Mouse (Mus musculus) testis, adult 2 months (tissue): ENCODE results near the gene Wdtc1. TPM values are rescaled to one million over a fixed set of nuclear protein-coding genes. Genes with fewer than 3 reads are reported as not detected.

Experiments used
- H3K27ac ChIP-seq: fragments of 200-500 bp; 2 replicates; pipeline ENCODE4 v1.5.1; 2012; ENCODE audit warnings: low read depth, low read length; ENCODE audit not compliant: control insufficient read depth, insufficient read depth
- H3K27me3 ChIP-seq: fragments of 200-500 bp; 2 replicates; pipeline ENCODE4 v1.6.1; 2012; ENCODE audit warnings: mild to moderate bottlenecking, low read length, moderate library complexity; ENCODE audit not compliant: control insufficient read depth, insufficient read depth
- H3K36me3 ChIP-seq: fragments of 200-500 bp; 2 replicates; pipeline ENCODE4 v1.6.1; 2012; ENCODE audit warnings: mild to moderate bottlenecking, low read length; ENCODE audit not compliant: control insufficient read depth, insufficient read depth
- H3K4me1 ChIP-seq: fragments of 200-500 bp; 2 replicates; pipeline ENCODE4 v1.6.1; 2012; ENCODE audit warnings: low read length; ENCODE audit not compliant: control insufficient read depth, insufficient read depth
- H3K4me3 ChIP-seq: fragments of 200-500 bp; 2 replicates; pipeline ENCODE4 v1.5.1; 2012; ENCODE audit warnings: low read depth, mild to moderate bottlenecking, low read length, moderate library complexity, mixed read lengths; ENCODE audit not compliant: control insufficient read depth
- CTCF ChIP-seq: fragments of 200-500 bp; IDR thresholded peaks from 2 replicates; pipeline ENCODE4 v1.5.1; 2012; ENCODE audit warnings: low read depth, mild to moderate bottlenecking, inconsistent platforms, low read length, moderate library complexity; ENCODE audit not compliant: control insufficient read depth, insufficient read depth, insufficient replicate concordance
- POLR2A ChIP-seq: fragments of 200-500 bp; IDR thresholded peaks from 2 replicates; pipeline ENCODE4 v1.6.1; 2012; ENCODE audit warnings: low read depth, mild to moderate bottlenecking, inconsistent platforms, low read length, moderate library complexity; ENCODE audit not compliant: control insufficient read depth
- polyA plus RNA-seq: library from polyadenylated mRNA; depleted of rRNA; stranded (reverse); fragments of >200 nt; gene quantifications from 2 replicates; pipeline ENCODE4 v1.2.3, GENCODE M21; 2012

Wdtc1 gene
- polyA plus RNA-seq, 1 experiment: 323 TPM

- Histone ChIP-seq H3K4me1 (no peaks in the 10 kb centered on the region), H3K36me3 (peaks cover 3% of the 10 kb centered on the region; the same call in 1 of the 2 replicates), H3K4me3 (no peak overlapping the region), H3K27ac (no peak overlapping the region), H3K27me3 (no peaks in the 10 kb centered on the region)
- TF ChIP-seq POLR2A: no peak
- no peak for TF ChIP-seq CTCF
Observed at GRCm38 (mm10) chr4:133262375-133262765, 90.9 kb downstream of the Wdtc1 start.

GRCm38 (mm10) chr4:133261641-133262374 lies 91.5 kb downstream of the Wdtc1 start:
- H3K36me3 ChIP-seq: peaks cover 3% of the 10 kb centered on the region; the same call in 1 of the 2 replicates
- TF ChIP-seq POLR2A (no peak), CTCF (no peak)
- H3K27me3 ChIP-seq: no peaks in the 10 kb centered on the region
- no peak overlapping the region for H3K4me3 ChIP-seq
- no peak overlapping the region for H3K27ac ChIP-seq
- H3K4me1 ChIP-seq: peaks cover under 1% of the 10 kb centered on the region; the same call in 1 of the 2 replicates

- Histone ChIP-seq H3K4me3 (no peak overlapping the region), H3K27ac (no peak overlapping the region), H3K27me3 (no peaks in the 10 kb centered on the region), H3K36me3 (no peaks in the 10 kb centered on the region), H3K4me1 (peaks cover 2% of the 10 kb centered on the region; the same call in 1 of the 2 replicates)
- TF ChIP-seq CTCF: no peak
- no peak for TF ChIP-seq POLR2A
Observed at GRCm38 (mm10) chr4:133257798-133258408, 95.4 kb downstream of the Wdtc1 start.

DNA sequence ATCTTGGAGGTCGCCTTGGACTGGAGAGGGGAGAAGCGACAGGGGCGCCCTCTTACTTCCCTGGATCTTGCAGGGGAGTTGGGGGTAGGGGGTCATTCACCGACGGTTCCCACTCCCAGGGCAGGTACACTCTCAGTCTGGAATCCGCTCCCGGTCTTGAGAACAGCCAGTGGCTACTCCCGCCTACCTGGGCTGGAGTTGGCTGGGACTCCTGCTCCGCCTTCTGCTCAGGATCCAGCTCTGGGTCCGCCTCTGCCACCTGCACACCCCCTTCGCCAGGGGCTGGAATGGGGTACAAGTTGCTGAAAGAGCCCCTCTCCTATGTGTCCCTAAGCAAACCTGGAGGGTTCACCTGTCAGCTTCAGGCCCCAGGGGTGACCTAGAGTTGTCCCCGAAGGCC lies 96.1 kb downstream of the Wdtc1 start:
- Histone ChIP-seq H3K4me1 (peaks cover 2% of the 10 kb centered on the region; the same call in 1 of the 2 replicates), H3K27ac (no peak overlapping the region), H3K4me3 (no peak overlapping the region), H3K36me3 (no peaks in the 10 kb centered on the region), H3K27me3 (no peaks in the 10 kb centered on the region)
- no peak for TF ChIP-seq CTCF
- TF ChIP-seq POLR2A: no peak

DNA sequence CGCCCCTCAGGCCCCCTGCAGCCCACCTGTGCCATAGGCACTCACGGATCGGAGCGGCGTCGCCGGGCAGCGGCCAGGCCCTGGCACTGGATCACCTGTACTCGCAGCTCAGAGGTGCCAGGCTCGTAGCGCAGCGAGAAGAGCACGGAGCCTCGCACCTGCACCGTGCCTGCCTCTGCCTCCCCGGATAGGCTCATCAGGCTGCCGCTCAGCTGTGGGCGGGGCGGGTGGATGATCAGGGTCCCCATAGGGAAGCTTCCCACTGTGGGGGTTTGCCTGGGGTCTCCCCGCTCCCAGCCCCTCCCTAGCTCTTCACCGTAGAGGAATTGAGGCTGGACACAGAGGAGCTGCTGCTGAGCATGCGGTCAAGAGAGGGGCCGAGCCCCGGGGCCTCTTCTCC lies 96.5 kb downstream of the Wdtc1 start:
- H3K27ac ChIP-seq: no peak overlapping the region
- H3K4me3 ChIP-seq: no peak overlapping the region; the same call in 1 of the 2 replicates
- H3K36me3 ChIP-seq: no peaks in the 10 kb centered on the region
- peaks cover 2% of the 10 kb centered on the region; the same call in 1 of the 2 replicates for H3K4me1 ChIP-seq
- no peaks in the 10 kb centered on the region for H3K27me3 ChIP-seq
- TF ChIP-seq POLR2A: no peak
- no peak for TF ChIP-seq CTCF

DNA sequence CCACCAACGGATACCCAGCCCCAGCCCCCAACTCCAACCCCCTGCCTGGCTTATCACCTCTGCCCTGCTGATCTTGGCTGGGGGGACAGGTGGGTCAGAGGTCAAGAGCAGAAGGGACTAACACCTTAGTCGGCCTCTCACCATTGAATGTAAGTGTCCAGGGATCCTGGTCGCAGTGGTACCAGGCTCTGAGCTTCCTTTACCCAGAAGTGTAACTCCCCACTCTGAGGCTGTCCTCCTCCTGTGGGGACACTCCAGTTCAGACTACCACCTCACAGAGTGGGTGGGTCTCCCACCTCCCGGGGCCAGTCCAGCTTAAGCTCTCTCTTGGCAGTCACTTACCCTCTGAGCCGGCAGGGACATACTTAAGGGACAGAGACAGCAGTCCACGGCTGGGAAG lies 97.9 kb downstream of the Wdtc1 start:
- no peak overlapping the region for H3K4me3 ChIP-seq
- H3K4me1 ChIP-seq: peaks cover 12% of the 10 kb centered on the region
- H3K27ac ChIP-seq: no peak overlapping the region
- H3K36me3 ChIP-seq: no peaks in the 10 kb centered on the region
- TF ChIP-seq CTCF (no peak), POLR2A (no peak)
- H3K27me3 ChIP-seq: no peaks in the 10 kb centered on the region

- no peak overlapping the region for H3K27ac ChIP-seq
- peaks cover 22% of the 10 kb centered on the region for H3K4me1 ChIP-seq
- TF ChIP-seq CTCF: no peak
- no peak for TF ChIP-seq POLR2A
- no peak overlapping the region for H3K4me3 ChIP-seq
- H3K27me3 ChIP-seq: no peaks in the 10 kb centered on the region
- H3K36me3 ChIP-seq: no peaks in the 10 kb centered on the region
Observed at GRCm38 (mm10) chr4:133253412-133253811, 99.9 kb downstream of the Wdtc1 start.
